ENCODE assay signal across 1 mouse cellular context in genomic region chr11:100413541-100413940, GRCm38 (mm10).
TF ChIP-seq lines count a peak whose summit lies in the region.

No protein-coding gene starts in this region.

TF ChIP-seq in ES-E14, 5 proteins besides CTCF, POLR2A, EP300 and RAD21:
- no peak for TF ChIP-seq ZNF384 (IDR thresholded peaks at IDR 0.05; ENCODE audit: low read depth, low read length)
- no peak for TF ChIP-seq ZC3H11A (IDR thresholded peaks at IDR 0.05; ENCODE audit: borderline replicate concordance, low read depth, low read length)
- no peak for TF ChIP-seq MAFK (IDR thresholded peaks at IDR 0.05; ENCODE audit: insufficient read depth, low read depth, low read length)
- TF ChIP-seq CHD2 (IDR thresholded peaks at IDR 0.05; ENCODE audit: low read depth, low read length) = no peak
- no peak for TF ChIP-seq HCFC1 (IDR thresholded peaks at IDR 0.05; ENCODE audit: borderline replicate concordance, insufficient read depth, low read length)
